Mouse (Mus musculus) intestine, embryonic 16.5 days (tissue): ENCODE data around the gene Slc13a5. TPM values are rescaled to one million over a fixed set of nuclear protein-coding genes. Genes with fewer than 3 reads are reported as not detected.
A peak's percentile ranks its signal among the peaks of the same experiment; 100 is the strongest.

Experiments used
- ATAC-seq: fragments of 200-750 bp; cut with Nextera tagmentation; 2 replicates; pipeline ENCODE4 v1.8.0; 2017; ENCODE audit warnings: moderate TSS enrichment, moderate library complexity
- H3K27ac ChIP-seq: fragments of 300-500 bp; sonication (generic); 2 replicates; pipeline ENCODE4 v1.5.1; 2014; ENCODE audit warnings: mild to moderate bottlenecking, low read length
- H3K27me3 ChIP-seq: fragments of 300-500 bp; sonication (generic); replicated peaks from 2 replicates; pipeline ENCODE4 v1.6.1; 2014; ENCODE audit warnings: low read length, control low read depth, mixed read lengths; ENCODE audit not compliant: control insufficient read depth, insufficient read depth
- H3K36me3 ChIP-seq: fragments of 300-500 bp; sonication (generic); 2 replicates; pipeline ENCODE4 v1.6.1; 2014; ENCODE audit warnings: low read length, control low read depth; ENCODE audit not compliant: control insufficient read depth, insufficient read depth
- H3K4me1 ChIP-seq: fragments of 300-500 bp; sonication (generic); 2 replicates; pipeline ENCODE4 v1.6.1; 2014; ENCODE audit warnings: low read length, control low read depth, mixed read lengths; ENCODE audit not compliant: control insufficient read depth, insufficient read depth
- H3K4me2 ChIP-seq: fragments of 300-500 bp; sonication (generic); 2 replicates; pipeline ENCODE4 v1.6.1; 2014; ENCODE audit warnings: low read depth, low read length, control low read depth
- H3K4me3 ChIP-seq: fragments of 300-500 bp; sonication (generic); 2 replicates; pipeline ENCODE4 v1.5.1; 2014; ENCODE audit warnings: mild to moderate bottlenecking, low read length
- H3K9ac ChIP-seq: fragments of 300-500 bp; sonication (generic); 2 replicates; pipeline ENCODE4 v1.6.1; 2014; ENCODE audit warnings: low read depth, low read length
- H3K9me3 ChIP-seq: fragments of 300-500 bp; sonication (generic); 2 replicates; pipeline ENCODE4 v1.6.1; 2016; ENCODE audit warnings: low read length, control low read depth; ENCODE audit not compliant: control insufficient read depth
- WGBS: fragments of 180-500 bp; shearing (Covaris S2); extraction: QIAGEN DNeasy Blood & Tissue Kit; methylation state at CpG from one replicate; pipeline ENCODE4 v1.1.7; 2014; 5-methylcytosine and 5-hydroxymethylcytosine counted together
- polyA plus RNA-seq: library from polyadenylated mRNA; unstranded; fragments of >200 nt; fragmentation: Nextera tagmentation; extraction: Ambion mirVana; gene quantifications from 2 replicates; pipeline ENCODE4 v1.2.1, GENCODE M21; 2015

Slc13a5 gene
- polyA plus RNA-seq = 0.11 and 0.16 TPM in 2 replicates

GRCm38 (mm10) chr11:72266960-72267560 is at the start of gene Slc13a5:
TSS of gene Slc13a5 (minus strand) at chr11:72267222.
- ATAC-seq = peak; percentile 48

GRCm38 (mm10) chr11:72314151-72314895 is 47.3 kb upstream of the Slc13a5 start, which contains the start of gene Fbxo39:
TSS of gene Fbxo39 (plus strand) at chr11:72314444.
- Histone ChIP-seq H3K27me3 (peaks cover 18% of the 10 kb centered on the region), H3K9ac (no peak within 1 kb of the TSS), H3K4me3 (peak within 1 kb of the TSS; percentile 9), H3K9me3 (no peaks in the 10 kb centered on the region), H3K27ac (no peak within 1 kb of the TSS), H3K36me3 (no peaks in the 10 kb centered on the region), H3K4me1 (no peaks in the 10 kb centered on the region), H3K4me2 (peak within 1 kb of the TSS; percentile 38)
- no peak for ATAC-seq
- WGBS = 11% methylated on average over 42 of the region's 42 CpGs

More at GRCm38 (mm10) chr11:72266960-72267560, at the start of gene Slc13a5:
- Histone ChIP-seq H3K27ac (no peak within 1 kb of the TSS), H3K9me3 (no peaks in the 10 kb centered on the region), H3K36me3 (no peaks in the 10 kb centered on the region), H3K4me1 (peaks cover 7% of the 10 kb centered on the region; the same call in 1 of the 2 replicates), H3K27me3 (peaks cover 27% of the 10 kb centered on the region), H3K9ac (peak within 1 kb of the TSS; percentile 44), H3K4me3 (peak within 1 kb of the TSS; percentile 50), H3K4me2 (peak within 1 kb of the TSS; percentile 83)
- 4% methylated on average over 36 of the region's 36 CpGs for WGBS

GRCm38 (mm10) chr11:72311355-72312001 is 44.5 kb upstream of the Slc13a5 start:
- Histone ChIP-seq H3K27me3 (peaks cover 18% of the 10 kb centered on the region), H3K4me2 (no peak overlapping the region), H3K4me1 (no peaks in the 10 kb centered on the region), H3K9ac (no peak overlapping the region), H3K36me3 (no peaks in the 10 kb centered on the region), H3K27ac (no peak overlapping the region), H3K4me3 (no peak overlapping the region), H3K9me3 (no peaks in the 10 kb centered on the region)
- no peak for ATAC-seq
- WGBS = 75% methylated on average over 10 of the region's 10 CpGs

- Histone ChIP-seq H3K36me3 (no peaks in the 10 kb centered on the region), H3K9ac (no peak overlapping the region), H3K27ac (no peak overlapping the region), H3K27me3 (peaks cover 18% of the 10 kb centered on the region), H3K4me3 (no peak overlapping the region), H3K4me1 (no peaks in the 10 kb centered on the region), H3K9me3 (no peaks in the 10 kb centered on the region), H3K4me2 (no peak overlapping the region)
- WGBS = 71% methylated on average over 4 of the region's 4 CpGs
- no peak for ATAC-seq
Observed at GRCm38 (mm10) chr11:72310491-72310890, 43.5 kb upstream of the Slc13a5 start.

- Histone ChIP-seq H3K4me2 (no peak overlapping the region), H3K9me3 (no peaks in the 10 kb centered on the region), H3K4me1 (no peaks in the 10 kb centered on the region), H3K27ac (no peak overlapping the region), H3K9ac (no peak overlapping the region), H3K36me3 (no peaks in the 10 kb centered on the region), H3K27me3 (peaks cover 6% of the 10 kb centered on the region), H3K4me3 (no peak overlapping the region)
- 44% methylated on average over 2 of the region's 2 CpGs for WGBS
- ATAC-seq = no peak
Observed at GRCm38 (mm10) chr11:72308982-72309381, 42.0 kb upstream of the Slc13a5 start.

- H3K4me1 ChIP-seq = no peaks in the 10 kb centered on the region
- no peak for ATAC-seq
- H3K36me3 ChIP-seq = no peaks in the 10 kb centered on the region
- no peak overlapping the region for H3K9ac ChIP-seq
- no peaks in the 10 kb centered on the region for H3K9me3 ChIP-seq
- H3K27me3 ChIP-seq = no peaks in the 10 kb centered on the region
- no peak overlapping the region for H3K4me2 ChIP-seq
- WGBS = 88% methylated on average over 5 of the region's 5 CpGs
- no peak overlapping the region for H3K27ac ChIP-seq
- H3K4me3 ChIP-seq = no peak overlapping the region
Observed at GRCm38 (mm10) chr11:72307461-72307860, 40.4 kb upstream of the Slc13a5 start.

GRCm38 (mm10) chr11:72302230-72302629 is 35.2 kb upstream of the Slc13a5 start:
- H3K36me3 ChIP-seq = no peaks in the 10 kb centered on the region
- 0 out of 2 replicates have a peak overlapping the region, but pooled peaks have one; percentile 46 for H3K9ac ChIP-seq
- H3K4me2 ChIP-seq = peak overlapping the region; percentile 44; the same call in 1 of the 2 replicates
- H3K4me3 ChIP-seq = peak overlapping the region; percentile 28
- H3K27me3 ChIP-seq = no peaks in the 10 kb centered on the region
- 86% methylated on average over 7 of the region's 7 CpGs for WGBS
- H3K9me3 ChIP-seq = no peaks in the 10 kb centered on the region
- 0 out of 2 replicates have a peak, but pooled peaks cover 4% of the 10 kb centered on the region for H3K4me1 ChIP-seq
- 0 out of 2 replicates have a peak overlapping the region, but pooled peaks have one; percentile 6 for H3K27ac ChIP-seq
- no peak for ATAC-seq

GRCm38 (mm10) chr11:72301334-72301733 is 34.3 kb upstream of the Slc13a5 start, which contains the start of gene Xaf1:
TSS of gene Xaf1 (plus strand) at chr11:72301629.
- WGBS = 14% methylated on average over 6 of the region's 6 CpGs
- Histone ChIP-seq H3K27me3 (no peaks in the 10 kb centered on the region), H3K27ac (peak within 1 kb of the TSS; percentile 6; the same call in 1 of the 2 replicates), H3K9me3 (no peaks in the 10 kb centered on the region), H3K4me3 (peak within 1 kb of the TSS; percentile 28), H3K9ac (peak within 1 kb of the TSS; percentile 46; the same call in 1 of the 2 replicates), H3K4me1 (0 out of 2 replicates have a peak, but pooled peaks cover 4% of the 10 kb centered on the region), H3K4me2 (peak within 1 kb of the TSS; percentile 44), H3K36me3 (no peaks in the 10 kb centered on the region)
- ATAC-seq = peak; percentile 89

GRCm38 (mm10) chr11:72293116-72293515 is 26.1 kb upstream of the Slc13a5 start:
- 81% methylated on average over 2 of the region's 2 CpGs for WGBS
- Histone ChIP-seq H3K4me1 (no peaks in the 10 kb centered on the region), H3K27ac (no peak overlapping the region), H3K4me3 (no peak overlapping the region), H3K36me3 (no peaks in the 10 kb centered on the region), H3K9ac (no peak overlapping the region), H3K9me3 (no peaks in the 10 kb centered on the region), H3K4me2 (no peak overlapping the region), H3K27me3 (no peaks in the 10 kb centered on the region)
- ATAC-seq = no peak
